Mouse (Mus musculus) CD4-positive, CD25-positive, alpha-beta regulatory T cell (primary cell): ENCODE measurements around the gene Hacd2. TPM values are rescaled to one million over a fixed set of nuclear protein-coding genes. Genes with fewer than 3 reads are reported as not detected.

Experiments used
- polyA plus RNA-seq: library from polyadenylated mRNA; unstranded; fragments of 100-300 nt; shearing (Covaris generic); gene quantifications from one replicate; pipeline ENCODE4 v1.2.1, GENCODE M21; 2017

Hacd2 gene
- polyA plus RNA-seq: 34.7 TPM

GRCm38 (mm10) chr16:35022242-35023137 lies at the start of gene Hacd2:
Gene Hacd2, plus strand, starts transcription at chr16:35022428.

GRCm38 (mm10) chr16:35154641-35155390 lies 132.6 kb downstream of the Hacd2 start, which contains the start of gene Adcy5:
Gene Adcy5, plus strand, starts transcription at chr16:35154877.

Other genes starting within 250 kb of the Hacd2 start
- gene Adcy5, start 132.4 kb downstream of the Hacd2 start, polyA plus RNA-seq: 0.06 TPM